Mouse (Mus musculus) midbrain, embryonic 11.5 days (tissue): ENCODE measurements at regions not wholly inside any gene's neighbourhood (a gene's known extent, or its start where the extent isn't known, plus 50 kb on each side); places are given as distances from the start of the nearest gene placed in this dataset.

Experiments used
- ATAC-seq: fragments of 200-750 bp; cut with Nextera tagmentation; 2 replicates; pipeline ENCODE4 v1.8.0; 2017; ENCODE audit warnings: moderate TSS enrichment, moderate library complexity; ENCODE audit not compliant: low FRiP score
- DNase-seq: peaks from one replicate; pipeline ENCODE4 v3.0.0; 2015; ENCODE audit warnings: low spot score; ENCODE audit errors: missing footprints
- H3K27ac ChIP-seq: fragments of 300-500 bp; sonication (generic); 2 replicates; pipeline ENCODE4 v1.5.1; 2014; ENCODE audit warnings: low read depth, low read length
- H3K27me3 ChIP-seq: fragments of 300-500 bp; sonication (generic); 2 replicates; pipeline ENCODE4 v1.6.1; 2014; ENCODE audit warnings: mild to moderate bottlenecking, low read length, moderate library complexity, mixed read lengths; ENCODE audit not compliant: control insufficient read depth, insufficient read depth
- H3K36me3 ChIP-seq: fragments of 300-500 bp; sonication (generic); 2 replicates; pipeline ENCODE4 v1.6.1; 2014; ENCODE audit warnings: mild to moderate bottlenecking, low read length, moderate library complexity, mixed read lengths; ENCODE audit not compliant: control insufficient read depth, insufficient read depth
- H3K4me1 ChIP-seq: fragments of 300-500 bp; sonication (generic); 2 replicates; pipeline ENCODE4 v1.6.1; 2014; ENCODE audit warnings: low read length; ENCODE audit not compliant: control insufficient read depth, insufficient read depth
- H3K4me2 ChIP-seq: fragments of 300-500 bp; sonication (generic); 2 replicates; pipeline ENCODE4 v1.6.1; 2014; ENCODE audit warnings: mild to moderate bottlenecking, moderate library complexity
- H3K4me3 ChIP-seq: fragments of 300-500 bp; sonication (generic); 2 replicates; pipeline ENCODE4 v1.5.1; 2014; ENCODE audit warnings: low read depth, low read length
- H3K9ac ChIP-seq: fragments of 300-500 bp; sonication (generic); 2 replicates; pipeline ENCODE4 v1.6.1; 2014; ENCODE audit warnings: low read length
- H3K9me3 ChIP-seq: fragments of 300-500 bp; sonication (generic); 2 replicates; pipeline ENCODE4 v1.6.1; 2016; ENCODE audit warnings: low read length; ENCODE audit not compliant: control insufficient read depth
- WGBS: fragments of 180-500 bp; shearing (Covaris S2); extraction: QIAGEN DNeasy Blood & Tissue Kit; methylation state at CpG from one replicate; pipeline ENCODE4 v1.1.7; 2014; 5-methylcytosine and 5-hydroxymethylcytosine counted together

GRCm38 (mm10) chr13:10741391-10741790 is 380.7 kb upstream of the Chrm3 start:
- Histone ChIP-seq H3K36me3 (no peaks in the 10 kb centered on the region), H3K4me3 (no peak overlapping the region), H3K27me3 (no peaks in the 10 kb centered on the region), H3K4me2 (no peak overlapping the region), H3K27ac (no peak overlapping the region), H3K9ac (no peak overlapping the region), H3K9me3 (no peaks in the 10 kb centered on the region), H3K4me1 (no peaks in the 10 kb centered on the region)
- WGBS: 90% methylated on average over 2 of the region's 2 CpGs
- ATAC-seq (no peak), DNase-seq (no peak)

DNA sequence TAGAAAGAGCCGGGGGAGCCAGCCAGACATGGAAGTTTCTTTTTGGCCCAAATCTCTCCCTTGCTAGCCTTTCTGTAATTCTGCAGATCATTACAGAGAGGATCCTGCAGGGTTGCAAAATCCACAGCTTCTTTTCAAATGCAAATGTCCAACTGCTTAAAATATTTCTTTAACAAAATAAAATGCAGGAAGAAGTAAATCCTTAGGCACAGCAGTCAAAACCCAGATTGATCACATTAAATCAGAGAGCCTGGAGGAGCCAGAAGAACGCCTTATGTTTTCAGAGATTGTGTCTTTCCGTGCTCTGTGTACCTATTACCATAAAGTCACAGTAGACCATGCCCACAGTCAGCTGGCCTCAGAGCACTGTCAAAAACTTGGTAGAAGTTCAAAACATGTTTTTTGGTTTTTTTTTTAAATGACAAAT is 365.1 kb upstream of the Chrm3 start:
- no peak overlapping the region for H3K9ac ChIP-seq
- no peaks in the 10 kb centered on the region; the same call in 1 of the 2 replicates for H3K4me1 ChIP-seq
- no peaks in the 10 kb centered on the region for H3K9me3 ChIP-seq
- H3K27ac ChIP-seq: no peak overlapping the region
- 43% methylated on average over 3 of the region's 3 CpGs for WGBS
- no peak for DNase-seq
- no peak overlapping the region for H3K4me3 ChIP-seq
- ATAC-seq: no peak
- H3K4me2 ChIP-seq: no peak overlapping the region
- H3K36me3 ChIP-seq: no peaks in the 10 kb centered on the region
- H3K27me3 ChIP-seq: no peaks in the 10 kb centered on the region

- 72% methylated on average over 5 of the region's 5 CpGs for WGBS
- H3K27ac ChIP-seq: no peak overlapping the region
- DNase-seq (no peak), ATAC-seq (no peak)
- no peak overlapping the region for H3K4me2 ChIP-seq
- no peaks in the 10 kb centered on the region for H3K36me3 ChIP-seq
- H3K9me3 ChIP-seq: no peaks in the 10 kb centered on the region
- H3K27me3 ChIP-seq: no peaks in the 10 kb centered on the region
- no peaks in the 10 kb centered on the region; the same call in 1 of the 2 replicates for H3K4me1 ChIP-seq
- no peak overlapping the region for H3K9ac ChIP-seq
- no peak overlapping the region for H3K4me3 ChIP-seq
These were observed 364.7 kb upstream of the Chrm3 start for GRCm38 (mm10) chr13:10725335-10725734.

- no peak overlapping the region for H3K27ac ChIP-seq
- no peaks in the 10 kb centered on the region for H3K36me3 ChIP-seq
- DNase-seq (no peak), ATAC-seq (no peak)
- no peak overlapping the region for H3K9ac ChIP-seq
- no peak overlapping the region for H3K4me2 ChIP-seq
- H3K4me3 ChIP-seq: no peak overlapping the region
- H3K9me3 ChIP-seq: no peaks in the 10 kb centered on the region
- H3K27me3 ChIP-seq: no peaks in the 10 kb centered on the region
- no peaks in the 10 kb centered on the region; the same call in 1 of the 2 replicates for H3K4me1 ChIP-seq
- 89% methylated on average over 3 of the region's 3 CpGs for WGBS
These were observed 360.0 kb upstream of the Chrm3 start for GRCm38 (mm10) chr13:10720639-10721038.

- no peak for DNase-seq
- WGBS: 79% methylated on average over 5 of the region's 5 CpGs
- Histone ChIP-seq H3K9me3 (no peaks in the 10 kb centered on the region), H3K4me3 (no peak overlapping the region), H3K36me3 (no peaks in the 10 kb centered on the region), H3K9ac (no peak overlapping the region), H3K27ac (no peak overlapping the region), H3K27me3 (no peaks in the 10 kb centered on the region), H3K4me2 (no peak overlapping the region), H3K4me1 (no peaks in the 10 kb centered on the region)
- no peak for ATAC-seq
These were observed 350.8 kb upstream of the Chrm3 start for GRCm38 (mm10) chr13:10711451-10711850.

GRCm38 (mm10) chr13:10710909-10711308 is 350.3 kb upstream of the Chrm3 start:
- ATAC-seq: no peak
- Histone ChIP-seq H3K36me3 (no peaks in the 10 kb centered on the region), H3K4me2 (no peak overlapping the region), H3K27me3 (no peaks in the 10 kb centered on the region), H3K4me3 (no peak overlapping the region), H3K9ac (no peak overlapping the region), H3K4me1 (no peaks in the 10 kb centered on the region), H3K9me3 (no peaks in the 10 kb centered on the region), H3K27ac (no peak overlapping the region)
- 87% methylated on average over 4 of the region's 4 CpGs for WGBS
- no peak for DNase-seq

GRCm38 (mm10) chr13:10697146-10697545 is 336.5 kb upstream of the Chrm3 start:
- Histone ChIP-seq H3K27me3 (no peaks in the 10 kb centered on the region), H3K27ac (no peak overlapping the region), H3K4me1 (no peaks in the 10 kb centered on the region), H3K9me3 (no peaks in the 10 kb centered on the region), H3K36me3 (no peaks in the 10 kb centered on the region), H3K9ac (no peak overlapping the region), H3K4me3 (no peak overlapping the region), H3K4me2 (no peak overlapping the region)
- ATAC-seq (no peak), DNase-seq (no peak)
- WGBS: 91% methylated on average over 5 of the region's 5 CpGs

GRCm38 (mm10) chr13:10696181-10696977 is 335.7 kb upstream of the Chrm3 start:
- ATAC-seq: no peak
- no peak overlapping the region for H3K4me3 ChIP-seq

DNA sequence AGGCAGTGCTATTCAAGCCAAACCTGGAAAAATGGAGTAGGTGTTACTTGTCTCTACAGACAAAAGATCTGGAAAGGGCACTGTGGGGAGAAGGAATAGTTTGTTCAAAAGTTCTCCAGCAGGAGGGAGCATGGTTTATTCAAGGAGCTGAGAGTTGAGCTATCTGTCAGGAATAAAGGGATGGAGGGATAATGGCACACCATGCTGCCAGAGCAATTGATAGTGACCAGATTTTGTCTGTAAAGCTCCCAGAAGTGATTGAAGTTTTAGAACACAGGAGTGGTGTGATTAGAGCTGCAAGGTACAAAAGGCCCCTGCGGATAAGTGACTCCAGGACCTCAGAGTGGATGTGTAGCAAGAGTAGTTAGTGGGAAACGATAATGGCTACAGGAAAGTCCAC is 330.7 kb upstream of the Chrm3 start:
- Histone ChIP-seq H3K9me3 (no peaks in the 10 kb centered on the region), H3K36me3 (no peaks in the 10 kb centered on the region), H3K4me1 (no peaks in the 10 kb centered on the region), H3K27ac (no peak overlapping the region), H3K4me2 (no peak overlapping the region), H3K4me3 (no peak overlapping the region), H3K27me3 (no peaks in the 10 kb centered on the region), H3K9ac (no peak overlapping the region)
- ATAC-seq (no peak), DNase-seq (no peak)
- 45% methylated on average over 2 of the region's 2 CpGs for WGBS

More at GRCm38 (mm10) chr13:10696181-10696977, 335.7 kb upstream of the Chrm3 start:
- no peak for DNase-seq
- Histone ChIP-seq H3K9me3 (no peaks in the 10 kb centered on the region), H3K27ac (no peak overlapping the region), H3K4me1 (no peaks in the 10 kb centered on the region), H3K36me3 (no peaks in the 10 kb centered on the region), H3K27me3 (no peaks in the 10 kb centered on the region), H3K9ac (no peak overlapping the region), H3K4me2 (no peak overlapping the region)
- 81% methylated on average over 1 of the region's 1 CpGs for WGBS
